Mouse (Mus musculus) lung, embryonic 16.5 days (tissue): ENCODE measurements around the gene Eps8l2. TPM values are rescaled to one million over a fixed set of nuclear protein-coding genes. Genes with fewer than 3 reads are reported as not detected.

Experiments used
- ATAC-seq: fragments of 200-750 bp; cut with Nextera tagmentation; 2 replicates; pipeline ENCODE4 v1.8.0; 2017; ENCODE audit warnings: low read depth, mild to moderate bottlenecking, moderate library complexity
- H3K27ac ChIP-seq: fragments of 300-500 bp; sonication (generic); 2 replicates; pipeline ENCODE4 v1.5.1; 2014; ENCODE audit warnings: mild to moderate bottlenecking, control low read depth, low read length
- H3K27me3 ChIP-seq: fragments of 300-500 bp; sonication (generic); 2 replicates; pipeline ENCODE4 v1.6.1; 2014; ENCODE audit warnings: low read depth, low read length, mixed read lengths; ENCODE audit not compliant: control insufficient read depth, insufficient read depth
- H3K36me3 ChIP-seq: fragments of 300-500 bp; sonication (generic); 2 replicates; pipeline ENCODE4 v1.6.1; 2014; ENCODE audit warnings: low read length; ENCODE audit not compliant: control insufficient read depth, insufficient read depth
- H3K4me1 ChIP-seq: fragments of 300-500 bp; sonication (generic); replicated peaks from 2 replicates; pipeline ENCODE4 v1.6.1; 2014; ENCODE audit warnings: low read length, mixed read lengths; ENCODE audit not compliant: control insufficient read depth, insufficient read depth
- H3K4me2 ChIP-seq: fragments of 300-500 bp; sonication (generic); 2 replicates; pipeline ENCODE4 v1.6.1; 2014; ENCODE audit warnings: low read depth, low read length, control low read depth
- H3K4me3 ChIP-seq: fragments of 300-500 bp; sonication (generic); 2 replicates; pipeline ENCODE4 v1.5.1; 2014; ENCODE audit warnings: mild to moderate bottlenecking, low read length, control low read depth
- H3K9ac ChIP-seq: fragments of 300-500 bp; sonication (generic); 2 replicates; pipeline ENCODE4 v1.6.1; 2014; ENCODE audit warnings: low read length, control low read depth
- H3K9me3 ChIP-seq: fragments of 300-500 bp; sonication (generic); 2 replicates; pipeline ENCODE4 v1.6.1; 2016; ENCODE audit warnings: low read length; ENCODE audit not compliant: control insufficient read depth
- WGBS: fragments of 180-500 bp; shearing (Covaris S2); extraction: QIAGEN DNeasy Blood & Tissue Kit; methylation state at CpG from one replicate; pipeline ENCODE4 v1.1.7; 2014; 5-methylcytosine and 5-hydroxymethylcytosine counted together
- polyA plus RNA-seq: library from polyadenylated mRNA; unstranded; fragments of >200 nt; fragmentation: Nextera tagmentation; extraction: Ambion mirVana; gene quantifications from 2 replicates; pipeline ENCODE4 v1.2.1, GENCODE M21; 2015

Eps8l2 gene
- polyA plus RNA-seq, 1 experiment from 2014 or later: 37.4 TPM

DNA sequence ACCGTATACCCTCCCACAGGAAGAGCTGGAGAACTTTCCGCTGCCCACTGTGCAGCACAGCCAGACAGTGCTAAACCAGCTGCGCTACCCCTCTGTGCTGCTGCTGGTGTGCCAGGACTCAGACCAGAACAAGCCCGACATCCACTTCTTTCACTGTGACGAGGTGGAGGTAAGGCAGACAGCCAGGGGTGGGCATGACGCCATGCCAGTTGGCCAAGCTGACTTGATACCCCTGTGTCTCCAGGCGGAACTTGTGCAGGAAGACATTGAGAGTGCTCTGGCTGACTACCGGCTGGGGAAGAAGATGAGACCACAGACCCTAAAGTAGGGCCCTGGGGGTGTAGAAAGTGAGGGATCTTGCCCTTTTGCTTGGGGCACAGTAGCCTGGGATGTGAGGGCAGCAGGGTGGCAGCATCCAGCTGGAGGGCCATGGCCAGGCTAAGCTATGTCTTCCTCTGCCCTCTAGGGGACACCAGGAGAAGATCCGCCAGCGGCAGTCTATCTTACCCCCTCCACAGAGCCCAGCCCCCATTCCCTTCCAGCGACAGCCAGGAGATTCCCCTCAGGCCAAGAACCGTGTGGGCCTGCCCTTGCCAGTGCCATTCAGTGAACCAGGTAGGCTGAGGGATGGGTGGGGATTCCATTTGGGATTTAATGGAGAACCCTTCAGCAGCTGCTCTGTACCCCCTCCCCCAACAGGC, 17.1 kb downstream of the Eps8l2 start:
- ATAC-seq: peak; percentile 41
- Histone ChIP-seq H3K36me3 (no peaks in the 10 kb centered on the region), H3K9ac (no peak overlapping the region), H3K4me2 (no peak overlapping the region), H3K4me1 (no peaks in the 10 kb centered on the region), H3K27ac (no peak overlapping the region), H3K4me3 (no peak overlapping the region), H3K27me3 (no peaks in the 10 kb centered on the region), H3K9me3 (no peaks in the 10 kb centered on the region)
- 58% methylated on average over 12 of the region's 12 CpGs for WGBS

- 68% methylated on average over 14 of the region's 14 CpGs for WGBS
- no peak for ATAC-seq
- Histone ChIP-seq H3K4me3 (no peak overlapping the region), H3K27me3 (peaks cover 3% of the 10 kb centered on the region; the same call in 1 of the 2 replicates), H3K9me3 (no peaks in the 10 kb centered on the region), H3K36me3 (no peaks in the 10 kb centered on the region), H3K4me2 (no peak overlapping the region), H3K27ac (no peak overlapping the region), H3K4me1 (peaks cover 5% of the 10 kb centered on the region), H3K9ac (no peak overlapping the region)
These were observed 18.3 kb downstream of the Eps8l2 start for GRCm38 (mm10) chr7:141356971-141357370.

DNA sequence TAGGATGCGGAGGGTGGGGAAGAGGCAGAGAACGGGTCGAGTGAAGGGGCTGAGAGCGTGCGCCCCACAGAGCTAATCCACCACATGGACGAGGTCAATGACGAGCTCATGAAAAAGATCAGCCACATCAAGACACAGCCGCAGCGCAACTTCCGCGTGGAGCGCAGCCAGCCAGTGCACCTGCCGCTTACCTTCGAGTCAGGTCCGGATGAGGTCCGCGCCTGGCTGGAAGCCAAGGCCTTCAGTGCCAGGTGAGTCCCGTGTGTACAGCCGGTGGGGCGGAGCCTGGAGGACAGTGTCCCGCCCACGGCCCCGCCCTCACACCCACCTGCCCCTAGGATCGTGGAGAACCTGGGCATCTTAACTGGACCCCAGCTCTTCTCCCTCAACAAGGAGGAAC, 22.8 kb downstream of the Eps8l2 start:
- Histone ChIP-seq H3K27me3 (peaks cover 3% of the 10 kb centered on the region; the same call in 1 of the 2 replicates), H3K9ac (peak overlapping the region; percentile 26; the same call in 1 of the 2 replicates), H3K27ac (no peak overlapping the region), H3K4me1 (peaks cover 5% of the 10 kb centered on the region), H3K4me2 (peak overlapping the region; percentile 40), H3K9me3 (no peaks in the 10 kb centered on the region), H3K4me3 (0 out of 2 replicates have a peak overlapping the region, but pooled peaks have one; percentile 6), H3K36me3 (no peaks in the 10 kb centered on the region)
- WGBS: 11% methylated on average over 24 of the region's 24 CpGs
- ATAC-seq: peak; percentile 86

- H3K9me3 ChIP-seq: no peaks in the 10 kb centered on the region
- peak; percentile 67 for ATAC-seq
- WGBS: 48% methylated on average over 4 of the region's 4 CpGs
- H3K27ac ChIP-seq: no peak overlapping the region
- H3K27me3 ChIP-seq: peaks cover 3% of the 10 kb centered on the region; the same call in 1 of the 2 replicates
- no peak overlapping the region for H3K9ac ChIP-seq
- peaks cover 5% of the 10 kb centered on the region for H3K4me1 ChIP-seq
- H3K4me3 ChIP-seq: no peak overlapping the region
- H3K4me2 ChIP-seq: no peak overlapping the region
- no peaks in the 10 kb centered on the region for H3K36me3 ChIP-seq
These were observed 24.5 kb downstream of the Eps8l2 start for GRCm38 (mm10) chr7:141363106-141363751.

GRCm38 (mm10) chr7:141363752-141364125, 25.1 kb downstream of the Eps8l2 start:
- Histone ChIP-seq H3K9me3 (no peaks in the 10 kb centered on the region), H3K4me2 (no peak overlapping the region), H3K4me3 (no peak overlapping the region), H3K4me1 (peaks cover 5% of the 10 kb centered on the region), H3K27me3 (peaks cover 3% of the 10 kb centered on the region; the same call in 1 of the 2 replicates), H3K9ac (no peak overlapping the region), H3K27ac (no peak overlapping the region), H3K36me3 (no peaks in the 10 kb centered on the region)
- peak; percentile 10; the same call in 1 of the 2 replicates for ATAC-seq
- WGBS: 63% methylated on average over 2 of the region's 2 CpGs

DNA sequence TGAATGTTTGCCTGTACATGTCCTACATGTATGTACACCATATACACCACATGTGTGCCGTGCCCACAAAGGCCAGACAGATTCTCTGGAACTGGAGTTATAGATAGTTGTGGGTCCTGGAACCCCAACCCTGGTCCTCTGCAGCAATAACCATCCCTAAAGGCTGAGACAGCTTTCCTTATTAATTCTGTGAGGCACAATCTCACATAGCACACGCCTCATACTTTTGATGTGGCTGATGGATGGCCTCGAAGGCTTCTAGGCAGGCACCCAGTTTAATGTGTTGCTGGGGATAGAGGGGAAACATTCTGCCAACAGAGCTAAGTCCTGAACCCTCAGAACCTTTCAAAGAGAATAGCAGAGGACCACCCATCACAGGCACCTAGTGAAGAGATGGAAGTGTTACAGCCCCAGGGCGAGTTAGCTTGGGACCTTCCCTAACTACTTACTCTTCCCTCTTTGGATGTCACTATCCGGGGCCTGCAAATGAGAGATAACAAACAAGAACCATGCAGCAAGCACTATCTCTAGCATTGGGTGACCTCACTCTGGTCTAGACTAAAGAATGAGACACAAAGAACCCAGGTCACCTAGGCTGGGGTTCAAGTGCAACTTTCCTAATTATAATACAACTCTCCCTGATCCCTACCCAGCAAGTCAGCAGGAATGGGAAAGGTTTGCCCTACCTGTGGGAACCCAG, 25.8 kb downstream of the Eps8l2 start:
- WGBS: 72% methylated on average over 5 of the region's 5 CpGs
- Histone ChIP-seq H3K9ac (no peak overlapping the region), H3K27ac (no peak overlapping the region), H3K4me2 (no peak overlapping the region), H3K9me3 (no peaks in the 10 kb centered on the region), H3K36me3 (no peaks in the 10 kb centered on the region), H3K4me1 (peaks cover 5% of the 10 kb centered on the region), H3K27me3 (peaks cover 3% of the 10 kb centered on the region; the same call in 1 of the 2 replicates), H3K4me3 (no peak overlapping the region)
- ATAC-seq: no peak

DNA sequence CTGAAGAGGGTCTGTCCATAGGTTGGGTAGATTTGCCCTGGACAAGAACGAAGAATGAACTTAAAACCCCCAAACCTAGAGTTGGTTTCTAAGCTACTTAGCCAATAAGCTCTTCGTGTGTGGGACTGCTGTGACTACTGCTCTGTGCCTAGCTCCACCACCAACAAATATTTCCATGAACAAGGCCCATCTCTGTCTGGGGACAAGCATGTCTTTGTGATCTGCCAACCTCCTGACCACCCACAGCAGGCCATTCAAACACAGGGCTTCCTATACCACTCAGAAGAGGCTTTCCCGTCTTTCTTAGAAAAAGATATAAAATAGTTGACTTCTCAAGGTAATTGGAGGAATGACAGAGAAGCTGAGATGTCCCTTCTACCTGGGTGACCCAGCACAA, 26.4 kb downstream of the Eps8l2 start:
- peaks cover 3% of the 10 kb centered on the region; the same call in 1 of the 2 replicates for H3K27me3 ChIP-seq
- 52% methylated on average over 3 of the region's 3 CpGs for WGBS

DNA sequence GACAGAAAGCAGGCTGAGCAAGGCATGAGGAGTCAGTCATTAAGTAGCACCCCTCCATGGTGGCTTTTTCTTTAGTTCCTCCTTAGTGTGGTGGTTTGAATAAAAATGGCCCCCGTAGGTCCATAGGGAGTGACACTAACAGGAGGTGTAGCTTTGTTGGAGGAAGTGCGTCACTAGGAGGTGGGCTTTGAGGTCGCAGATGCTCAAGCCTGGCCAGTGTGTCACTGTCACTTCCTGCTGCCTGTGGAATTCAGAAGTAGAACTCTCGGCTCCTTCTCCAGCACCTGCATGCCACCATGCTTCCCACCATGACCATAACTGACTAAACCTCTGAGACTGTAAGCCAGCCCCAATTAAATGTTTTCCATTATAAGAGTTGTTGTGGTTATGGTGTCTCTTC, 28.7 kb downstream of the Eps8l2 start:
- Histone ChIP-seq H3K27me3 (no peaks in the 10 kb centered on the region; the same call in 1 of the 2 replicates), H3K4me3 (no peak overlapping the region), H3K9ac (no peak overlapping the region), H3K27ac (no peak overlapping the region), H3K4me2 (no peak overlapping the region), H3K36me3 (no peaks in the 10 kb centered on the region), H3K9me3 (no peaks in the 10 kb centered on the region), H3K4me1 (no peaks in the 10 kb centered on the region)
- ATAC-seq: no peak
- WGBS: 72% methylated on average over 4 of the region's 4 CpGs

More for the DNA sequence above, 26.4 kb downstream of the Eps8l2 start:
- no peak overlapping the region for H3K27ac ChIP-seq
- H3K4me3 ChIP-seq: no peak overlapping the region
- H3K36me3 ChIP-seq: no peaks in the 10 kb centered on the region
- peaks cover 5% of the 10 kb centered on the region for H3K4me1 ChIP-seq
- no peak overlapping the region for H3K9ac ChIP-seq
- ATAC-seq: no peak
- no peak overlapping the region for H3K4me2 ChIP-seq
- no peaks in the 10 kb centered on the region for H3K9me3 ChIP-seq

GRCm38 (mm10) chr7:141369918-141370317, 31.2 kb downstream of the Eps8l2 start:
- Histone ChIP-seq H3K9me3 (no peaks in the 10 kb centered on the region), H3K4me1 (no peaks in the 10 kb centered on the region), H3K4me3 (no peak overlapping the region), H3K4me2 (no peak overlapping the region), H3K27me3 (no peaks in the 10 kb centered on the region; the same call in 1 of the 2 replicates), H3K36me3 (no peaks in the 10 kb centered on the region), H3K27ac (no peak overlapping the region), H3K9ac (no peak overlapping the region)
- 64% methylated on average over 5 of the region's 5 CpGs for WGBS
- no peak for ATAC-seq
